In genomic region chr8:10017231-10017630, GRCm38 (mm10) we compare ENCODE assay signal across 8 mouse cellular contexts. TPM values are rescaled to one million over a fixed set of nuclear protein-coding genes. Genes with fewer than 3 reads are reported as not detected.
A peak's percentile ranks its signal among the peaks of the same experiment; 100 is the strongest.
DNase-seq lines count a peak whose midpoint lies in the region.

No protein-coding gene starts in this region.

- intact Hi-C loops in left cerebral cortex, postnatal 10 days (cut with DNase I) = no loop called here
- intact Hi-C loops in heart, postnatal 10 days (cut with DNase I) = no loop called here

- peak; percentile 16 for DNase-seq in gastrocnemius, adult 18-20 months (ENCODE audit: low spot score)
- DNase-seq in gastrocnemius, postnatal 4 days (ENCODE audit: low spot score in 2 of 2) = no peak
- DNase-seq in left cerebral cortex, postnatal 10 days (ENCODE audit: extremely low spot score in 1 of 2, low spot score in 2 of 2) = peak; percentile 48 to 68
- DNase-seq in left cerebral cortex, adult 9 months (ENCODE audit: low spot score in 2 of 2) = no peak
- DNase-seq in heart, postnatal 10 days = peak; percentile 44 to 73
- peak; percentile 21 to 36 for DNase-seq in right cerebral cortex, postnatal 36 days (ENCODE audit: low spot score in 2 of 2)
- DNase-seq in spleen, postnatal 14 days (ENCODE audit: low spot score in 2 of 2) = no peak
- no peak for DNase-seq in adrenal gland, adult 8-10 months

RNA-seq across cellular contexts. Expression of gene Tnfsf13b, which starts 11.0 kb away (rescaled TPM):
- total RNA-seq in gastrocnemius, adult 18-20 months (2021) = 1 to 10 TPM in 1 of 2 experiments, under 1 TPM in 1; 0.76 to 1.0 TPM
- 1 to 10 TPM; 1.2 to 1.5 TPM for total RNA-seq in gastrocnemius, postnatal 4 days (2021)
- 1 to 10 TPM; 2.6 to 3.6 TPM for total RNA-seq in left cerebral cortex, postnatal 10 days (2021)
- 1 to 10 TPM; 3.9 to 6.4 TPM for total RNA-seq in heart, postnatal 10 days (2021)
- total RNA-seq in adrenal gland, adult 8-10 months (2022) = 1 to 10 TPM; 5.7 to 8.6 (median 7.5) TPM

RNA-seq across cellular contexts. Expression of gene Abhd13, which starts 39.7 kb away (rescaled TPM):
- 1 to 10 TPM; 6.3 to 6.4 TPM for total RNA-seq in gastrocnemius, adult 18-20 months (2021)
- 10 to 100 TPM; 13.8 to 15.4 TPM for total RNA-seq in gastrocnemius, postnatal 4 days (2021)
- total RNA-seq in left cerebral cortex, postnatal 10 days (2021) = 10 to 100 TPM; 30.7 to 32.2 TPM
- 10 to 100 TPM; 19.7 to 20.0 TPM for total RNA-seq in heart, postnatal 10 days (2021)
- total RNA-seq in adrenal gland, adult 8-10 months (2022) = 10 to 100 TPM; 20.3 to 23.0 (median 21.6) TPM

RNA-seq across cellular contexts. Expression of gene Lig4, which starts 39.7 kb away (rescaled TPM):
- total RNA-seq in gastrocnemius, adult 18-20 months (2021) = 1 to 10 TPM; 4.5 to 5.3 TPM
- 1 to 10 TPM; 3.3 to 5.0 TPM for total RNA-seq in gastrocnemius, postnatal 4 days (2021)
- total RNA-seq in left cerebral cortex, postnatal 10 days (2021) = 10 to 100 TPM; 11.2 TPM
- total RNA-seq in heart, postnatal 10 days (2021) = 1 to 10 TPM; 5.9 to 6.5 TPM
- 1 to 10 TPM; 7.1 to 9.8 (median 8.5) TPM for total RNA-seq in adrenal gland, adult 8-10 months (2022)

Comparison
In these comparisons a context has a peak if more than half of its experiments do, and no peak if none do; other contexts are left out.
1. DNase-seq: peak in gastrocnemius, adult 18-20 months (single experiment), left cerebral cortex, postnatal 10 days (2 of 2), heart, postnatal 10 days (2 of 2) and right cerebral cortex, postnatal 36 days (2 of 2); none in gastrocnemius, postnatal 4 days (0 of 2), left cerebral cortex, adult 9 months (0 of 2), spleen, postnatal 14 days (0 of 2) and adrenal gland, adult 8-10 months (single experiment).